17 mouse cellular contexts compared by ENCODE assay signal in genomic region chr12:117517275-117517936, GRCm38 (mm10). TPM values are rescaled to one million over a fixed set of nuclear protein-coding genes. Genes with fewer than 3 reads are reported as not detected.
DNase-seq lines count a peak whose midpoint lies in the region; ATAC-seq and TF ChIP-seq lines count a peak whose summit lies in the region.
"Had no signal": no experiment of that assay in that cellular context is flagged by ENCODE, and none has a peak within 500 bp of the region (broad histone marks: within the 10 kb centered on the region; RNA-seq: fewer than 3 reads in every experiment).

No protein-coding gene starts in this region.

- peak; percentile 19 for DNase-seq in embryo, embryonic 10 days (ENCODE audit: low spot score)
- no peak for DNase-seq in embryo, embryonic 9.5 days (ENCODE audit: extremely low spot score)
- DNase-seq in testis, postnatal 10 days (ENCODE audit: low spot score) = no peak
- DNase-seq in lung, postnatal 0 days (ENCODE audit: low spot score) = peak; percentile 67
- DNase-seq in layer of hippocampus, postnatal 36 days = no peak
- no peak for DNase-seq in right cerebral cortex, postnatal 10 days (ENCODE audit: low spot score in 2 of 2)
- DNase-seq in gastrocnemius, adult 18-20 months (ENCODE audit: low spot score) = no peak
- DNase-seq: cerebellum, adult 18-20 months; heart, adult 2 months; heart, postnatal 4 days; kidney, postnatal 25 days; thymus, adult 2 months had no signal

- no peaks in the 10 kb centered on the region for H3K27me3 ChIP-seq in testis, adult 2 months (ENCODE audit: control insufficient read depth, insufficient read depth, low read length)
- no peaks in the 10 kb centered on the region for H3K27me3 ChIP-seq in lung, postnatal 0 days (replicated peaks; ENCODE audit: insufficient read depth, low read length)
- H3K27me3 ChIP-seq: neural tube, embryonic 12.5 days had no signal

- H3K9ac ChIP-seq in lung, postnatal 0 days (replicated peaks; ENCODE audit: low read depth) = no peak overlapping the region
- H3K9ac ChIP-seq: neural tube, embryonic 12.5 days had no signal

- TF ChIP-seq EP300 in lung, postnatal 0 days (IDR thresholded peaks at IDR 0.05) = no peak

- peak; percentile 77 for ATAC-seq in lung, postnatal 0 days
- ATAC-seq: inflammation-experienced regulatory T-cells, adult 6 months; midbrain, embryonic 16.5 days had no signal

- WGBS in lung, postnatal 0 days = 44% methylated on average over 14 of the region's 14 CpGs

- no peaks in the 10 kb centered on the region for H3K9me3 ChIP-seq in lung, postnatal 0 days (ENCODE audit: low read length)
- H3K9me3 ChIP-seq: neural tube, embryonic 12.5 days had no signal

- peak overlapping the region; percentile 24 for H3K4me3 ChIP-seq in testis, adult 2 months (ENCODE audit: control insufficient read depth, low read depth, low read length)
- H3K4me3 ChIP-seq in lung, postnatal 0 days (ENCODE audit: low read depth, low read length) = no peak overlapping the region
- H3K4me3 ChIP-seq: erythroblast, embryonic 14.5 days; heart, adult 2 months; neural tube, embryonic 12.5 days had no signal

- no peaks in the 10 kb centered on the region for H3K36me3 ChIP-seq in testis, adult 2 months (ENCODE audit: control insufficient read depth, insufficient read depth, low read length)
- H3K36me3 ChIP-seq in lung, postnatal 0 days (ENCODE audit: insufficient read depth, low read length) = no peaks in the 10 kb centered on the region
- H3K36me3 ChIP-seq: neural tube, embryonic 12.5 days had no signal

- no peak for TF ChIP-seq POLR2A in testis, adult 2 months (IDR thresholded peaks at IDR 0.05; ENCODE audit: control insufficient read depth, low read depth, low read length)

- H3K27ac ChIP-seq in testis, adult 2 months (ENCODE audit: control insufficient read depth, insufficient read depth, low read depth, low read length) = no peak overlapping the region
- no peak overlapping the region for H3K27ac ChIP-seq in lung, postnatal 0 days (ENCODE audit: low read length)
- H3K27ac ChIP-seq: heart, adult 2 months; neural tube, embryonic 12.5 days had no signal

- TF ChIP-seq CTCF in testis, adult 2 months (IDR thresholded peaks at IDR 0.05; ENCODE audit: control insufficient read depth, insufficient read depth, insufficient replicate concordance, low read depth, low read length) = no peak
- TF ChIP-seq CTCF in lung, postnatal 0 days (IDR thresholded peaks at IDR 0.05) = no peak

- no peaks in the 10 kb centered on the region for H3K4me1 ChIP-seq in testis, adult 2 months (ENCODE audit: control insufficient read depth, insufficient read depth, low read length)
- H3K4me1 ChIP-seq in lung, postnatal 0 days (ENCODE audit: insufficient read depth, low read depth, low read length) = no peaks in the 10 kb centered on the region
- H3K4me1 ChIP-seq: neural tube, embryonic 12.5 days had no signal

- H3K4me2 ChIP-seq in lung, postnatal 0 days (replicated peaks; ENCODE audit: low read depth, low read length) = no peak overlapping the region
- H3K4me2 ChIP-seq: neural tube, embryonic 12.5 days had no signal

RNA-seq across cellular contexts. Expression of gene Rapgef5, which starts 1.1 kb away (rescaled TPM):
- polyA plus RNA-seq in testis, adult 2 months (2012; rRNA removed) = 5.8 and 6.3 TPM in 2 replicates
- polyA plus RNA-seq in lung, postnatal 0 days (2015; fragmentation: Nextera tagmentation; extraction: Ambion mirVana) = 47.4 and 52.1 TPM in 2 replicates
- 100 to 1,000 TPM; 189 to 207 TPM for total RNA-seq in layer of hippocampus, postnatal 36 days (2021)
- 1 to 10 TPM; 3.7 to 4.6 TPM for total RNA-seq in gastrocnemius, adult 18-20 months (2021)

Comparison
In these comparisons a context has a peak if more than half of its experiments do, and no peak if none do; other contexts are left out.
1. DNase-seq: peak in embryo, embryonic 10 days (single experiment) and lung, postnatal 0 days (single experiment); none in embryo, embryonic 9.5 days (single experiment), testis, postnatal 10 days (single experiment), layer of hippocampus, postnatal 36 days (0 of 2), right cerebral cortex, postnatal 10 days (0 of 2) and gastrocnemius, adult 18-20 months (single experiment).
2. RNA of gene Rapgef5, which starts 1.1 kb away (total RNA-seq): 189 to 207 TPM in layer of hippocampus, postnatal 36 days; 3.7 to 4.6 TPM in gastrocnemius, adult 18-20 months; every median in the first group is over 10 times any median in the second.